Mouse (Mus musculus) kidney, postnatal 10 days (tissue): ENCODE data around the gene Rft1.
A peak's percentile ranks its signal among the peaks of the same experiment; 100 is the strongest.
"Not testable (repeated sequence)": the region's sequence is repeated elsewhere in the genome, so short reads cannot be mapped to it uniquely, and the experiment has no call there.

ENCODE experiments used
- DNase-seq: peaks from one replicate; pipeline ENCODE4 v3.0.0; 2021; ENCODE audit warnings: mixed read lengths

The Rft1 gene

GRCm38 (mm10) chr14:30682131-30682530 is 28.0 kb downstream of the Rft1 start:
- no peak for DNase-seq

- DNase-seq = no peak
Measured at GRCm38 (mm10) chr14:30690685-30691084, 36.5 kb downstream of the Rft1 start.

- DNase-seq = no peak
Measured at GRCm38 (mm10) chr14:30692439-30692838, 38.3 kb downstream of the Rft1 start.

- no peak for DNase-seq
Measured at GRCm38 (mm10) chr14:30694786-30695185, 40.6 kb downstream of the Rft1 start.

- DNase-seq = peak; percentile 82
Measured at GRCm38 (mm10) chr14:30695609-30696008, 41.4 kb downstream of the Rft1 start.

GRCm38 (mm10) chr14:30697407-30698052 is 43.4 kb downstream of the Rft1 start:
- no peak for DNase-seq

GRCm38 (mm10) chr14:30699656-30700055 is 45.5 kb downstream of the Rft1 start:
- peak; percentile 75 for DNase-seq

- no peak for DNase-seq
Measured at GRCm38 (mm10) chr14:30702512-30702911, 48.4 kb downstream of the Rft1 start.

- no peak for DNase-seq
Measured at GRCm38 (mm10) chr14:30703079-30703478, 48.9 kb downstream of the Rft1 start.

GRCm38 (mm10) chr14:30704098-30704855 is 50.1 kb downstream of the Rft1 start:
- DNase-seq = no peak

GRCm38 (mm10) chr14:30711892-30712291 is 57.7 kb downstream of the Rft1 start:
- DNase-seq = no peak

- no peak for DNase-seq
Measured at GRCm38 (mm10) chr14:30713769-30714168, 59.6 kb downstream of the Rft1 start.

GRCm38 (mm10) chr14:30714799-30715617 is 60.8 kb downstream of the Rft1 start, which contains the start of gene Sfmbt1:
Gene Sfmbt1, plus strand, starts transcription at chr14:30714849.
- DNase-seq = peak; percentile 65

- DNase-seq = peak; percentile 90
Measured at GRCm38 (mm10) chr14:30715618-30716050, 61.5 kb downstream of the Rft1 start.

GRCm38 (mm10) chr14:30716051-30716952 is 62.1 kb downstream of the Rft1 start:
- peak; percentile 79 for DNase-seq

- DNase-seq = no peak
Measured at GRCm38 (mm10) chr14:30716953-30717285, 62.8 kb downstream of the Rft1 start.

GRCm38 (mm10) chr14:30718696-30719095 is 64.5 kb downstream of the Rft1 start:
- not testable (repeated sequence) for DNase-seq

GRCm38 (mm10) chr14:30719514-30719913 is 65.4 kb downstream of the Rft1 start:
- no peak for DNase-seq

GRCm38 (mm10) chr14:30721850-30722249 is 67.7 kb downstream of the Rft1 start:
- no peak for DNase-seq

- no peak for DNase-seq
Measured at GRCm38 (mm10) chr14:30722406-30722805, 68.2 kb downstream of the Rft1 start.

GRCm38 (mm10) chr14:30731896-30732295 is 77.7 kb downstream of the Rft1 start:
- DNase-seq = no peak

GRCm38 (mm10) chr14:30734665-30735064 is 80.5 kb downstream of the Rft1 start:
- no peak for DNase-seq
